Mouse (Mus musculus) CH12.LX (cell line): Measurements from ENCODE around the gene Gm20662.

ENCODE experiments used
- CTCF ChIP-seq, 2 experiments: IDR thresholded peaks in 1 of 2; conservative IDR thresholded peaks in 1 of 2; 2 replicates each; pipeline ENCODE4 v1.5.1; 2011 to 2012; ENCODE audit warnings: low read depth in 2 of 2, low read length in 2 of 2, improper control_type of control experiment in 1 of 2, inconsistent platforms in 1 of 2, mild to moderate bottlenecking in 1 of 2, moderate library complexity in 1 of 2
- EP300 ChIP-seq: IDR thresholded peaks from 2 replicates; pipeline ENCODE4 v1.6.1; 2011; ENCODE audit warnings: low read length, improper control_type of control experiment
- HCFC1 ChIP-seq: IDR thresholded peaks from 2 replicates; pipeline ENCODE4 v1.6.1; 2012; ENCODE audit warnings: low read depth, mild to moderate bottlenecking, inconsistent platforms, low read length, improper control_type of control experiment
- POLR2AphosphoS2 ChIP-seq: IDR thresholded peaks from 2 replicates; pipeline ENCODE4 v1.6.1; 2011; ENCODE audit warnings: low read depth, low read length, improper control_type of control experiment
- SIN3A ChIP-seq: IDR thresholded peaks from 2 replicates; pipeline ENCODE4 v1.6.1; 2012; ENCODE audit warnings: low read length, improper control_type of control experiment, inconsistent platforms
- TBP ChIP-seq: conservative IDR thresholded peaks from 2 replicates; pipeline ENCODE4 v1.6.1; 2011; ENCODE audit warnings: low read depth, low read length, improper control_type of control experiment
- USF2 ChIP-seq: conservative IDR thresholded peaks from 2 replicates; pipeline ENCODE4 v1.6.1; 2011; ENCODE audit warnings: low read depth, low read length, improper control_type of control experiment

- TF ChIP-seq EP300 (no peak), TBP (no peak), USF2 (no peak), CTCF (conservative IDR thresholded peaks at IDR 0.05 in 1 of 2, IDR thresholded peaks at IDR 0.05 in 1 of 2; ENCODE audit: low read depth in 2 of 2, low read length in 2 of 2) (peak in 1 of 2 experiments; percentile 46; a peak in 2 of 4 replicates), POLR2AphosphoS2 (no peak), SIN3A (no peak), HCFC1 (no peak)
Measured at GRCm38 (mm10) chr9:107960928-107961327, 35.2 kb upstream of the Gm20662 start.
